Mouse (Mus musculus) hindbrain, embryonic 16.5 days (tissue): ENCODE measurements around the gene Rnf222. TPM values are rescaled to one million over a fixed set of nuclear protein-coding genes. Genes with fewer than 3 reads are reported as not detected.
A peak's percentile ranks its signal among the peaks of the same experiment; 100 is the strongest.
"Not testable (repeated sequence)": the region's sequence is repeated elsewhere in the genome, so short reads cannot be mapped to it uniquely, and the experiment has no call there.

Experiments used
- ATAC-seq: fragments of 200-750 bp; cut with Nextera tagmentation; 2 replicates; pipeline ENCODE4 v1.8.0; 2017; ENCODE audit warnings: moderate TSS enrichment, moderate library complexity
- H3K27ac ChIP-seq: fragments of 300-500 bp; sonication (generic); 2 replicates; pipeline ENCODE4 v1.5.1; 2014; ENCODE audit warnings: low read depth, mild to moderate bottlenecking, control low read depth, low read length, moderate library complexity
- H3K27me3 ChIP-seq: fragments of 300-500 bp; sonication (generic); replicated peaks from 2 replicates; pipeline ENCODE4 v1.6.1; 2014; ENCODE audit warnings: low read length; ENCODE audit not compliant: control insufficient read depth, insufficient read depth
- H3K36me3 ChIP-seq: fragments of 300-500 bp; sonication (generic); 2 replicates; pipeline ENCODE4 v1.6.1; 2014; ENCODE audit warnings: mild to moderate bottlenecking, low read length, moderate library complexity, mixed read lengths; ENCODE audit not compliant: control insufficient read depth, insufficient read depth
- H3K4me1 ChIP-seq: fragments of 300-500 bp; sonication (generic); 2 replicates; pipeline ENCODE4 v1.6.1; 2014; ENCODE audit warnings: low read depth, low read length; ENCODE audit not compliant: control insufficient read depth, insufficient read depth
- H3K4me2 ChIP-seq: fragments of 300-500 bp; sonication (generic); 2 replicates; pipeline ENCODE4 v1.6.1; 2014; ENCODE audit warnings: mild to moderate bottlenecking, low read length, control low read depth, moderate library complexity
- H3K4me3 ChIP-seq: fragments of 300-500 bp; sonication (generic); 2 replicates; pipeline ENCODE4 v1.5.1; 2014; ENCODE audit warnings: mild to moderate bottlenecking, low read length, control low read depth, moderate library complexity
- H3K9ac ChIP-seq: fragments of 300-500 bp; sonication (generic); 2 replicates; pipeline ENCODE4 v1.6.1; 2014; ENCODE audit warnings: low read depth, mild to moderate bottlenecking, control low read depth, low read length, moderate library complexity
- H3K9me3 ChIP-seq: fragments of 300-500 bp; sonication (generic); 2 replicates; pipeline ENCODE4 v1.6.1; 2014; ENCODE audit warnings: mild to moderate bottlenecking, low read length, moderate library complexity; ENCODE audit not compliant: control insufficient read depth
- WGBS: fragments of 180-500 bp; shearing (Covaris S2); extraction: QIAGEN DNeasy Blood & Tissue Kit; methylation state at CpG from one replicate; pipeline ENCODE4 v1.1.7; 2014; 5-methylcytosine and 5-hydroxymethylcytosine counted together
- polyA plus RNA-seq: library from polyadenylated mRNA; unstranded; fragments of >200 nt; fragmentation: Nextera tagmentation; extraction: Ambion mirVana; gene quantifications from 2 replicates; pipeline ENCODE4 v1.2.1, GENCODE M21; 2015

Gene Rnf222
- polyA plus RNA-seq, 1 experiment from 2014 or later, result 0.04 TPM

DNA sequence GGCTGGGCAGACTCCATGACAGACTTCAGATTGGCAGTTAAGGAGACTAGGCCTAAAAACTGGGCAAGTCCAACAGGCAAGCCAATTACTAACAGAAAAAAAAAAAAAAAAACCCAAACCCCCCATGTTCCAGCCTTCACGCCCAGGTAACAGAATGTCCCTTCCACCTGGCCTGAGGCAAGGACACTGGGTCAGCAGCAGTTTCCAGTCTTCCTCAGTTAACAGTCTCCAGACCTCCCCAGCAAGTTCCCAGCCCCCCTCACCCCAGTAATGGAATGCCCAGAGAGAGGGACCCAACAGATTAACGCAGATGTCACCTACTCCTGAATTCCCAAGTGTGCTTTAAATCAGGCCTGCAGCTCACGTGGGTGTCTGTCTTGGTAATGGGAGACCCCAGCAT is 34.8 kb downstream of the Rnf222 start:
- no peaks in the 10 kb centered on the region for H3K36me3 ChIP-seq
- no peak overlapping the region for H3K27ac ChIP-seq
- no peak overlapping the region for H3K9ac ChIP-seq
- 58% methylated on average over 3 of the region's 3 CpGs for WGBS
- no peak overlapping the region for H3K4me2 ChIP-seq
- H3K9me3 ChIP-seq, result no peaks in the 10 kb centered on the region
- H3K27me3 ChIP-seq, result no peaks in the 10 kb centered on the region; the same call in 1 of the 2 replicates
- ATAC-seq, result no peak
- no peak overlapping the region for H3K4me3 ChIP-seq
- H3K4me1 ChIP-seq, result no peaks in the 10 kb centered on the region

DNA sequence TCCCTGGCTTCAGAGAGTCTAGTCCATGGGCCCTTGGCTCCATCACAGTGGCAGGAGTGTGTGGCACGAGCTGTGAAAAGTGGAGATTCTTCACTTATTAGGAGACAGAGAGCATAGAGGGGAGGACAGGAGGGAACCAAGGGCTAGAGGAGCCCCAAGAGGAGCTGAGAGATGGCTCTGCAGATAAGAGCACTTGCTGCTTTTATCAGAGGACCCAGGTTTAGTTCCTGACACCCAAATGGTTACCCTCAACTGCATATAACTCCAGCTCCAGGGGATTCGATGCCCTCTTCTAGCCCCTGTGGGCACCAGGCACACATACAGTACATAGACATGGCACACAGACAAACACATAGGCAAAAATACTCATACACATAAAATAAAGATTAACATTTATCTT is 36.4 kb downstream of the Rnf222 start:
- WGBS, result 86% methylated on average over 2 of the region's 2 CpGs
- no peaks in the 10 kb centered on the region for H3K9me3 ChIP-seq

DNA sequence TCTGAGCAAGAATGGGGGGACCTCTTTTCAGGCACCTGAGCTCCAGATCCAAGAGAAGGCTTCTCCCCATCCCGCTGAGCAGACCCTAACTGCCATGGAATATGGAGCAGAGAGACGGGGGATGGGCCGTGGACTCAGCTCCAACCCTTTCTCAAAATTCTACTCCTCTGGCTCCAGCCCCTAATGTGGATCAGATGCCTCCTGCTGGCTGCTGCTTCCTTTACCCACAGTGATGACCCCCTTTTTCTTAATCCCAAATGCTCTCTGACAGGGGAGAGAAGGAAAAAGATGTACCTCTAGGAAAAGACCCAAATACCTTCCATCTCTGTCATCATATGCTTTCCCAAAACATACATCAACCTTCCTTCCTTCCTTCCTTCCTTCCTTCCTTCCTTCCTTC is 38.6 kb downstream of the Rnf222 start, which contains the start of gene Odf4:
Gene Odf4, minus strand, starts transcription at position 101 of the 400 bp plus-strand sequence.
- H3K36me3 ChIP-seq, result no peaks in the 10 kb centered on the region
- no peak within 1 kb of the TSS for H3K4me3 ChIP-seq
- no peak for ATAC-seq
- 79% methylated on average over 3 of the region's 3 CpGs for WGBS
- no peak within 1 kb of the TSS for H3K27ac ChIP-seq
- no peaks in the 10 kb centered on the region for H3K4me1 ChIP-seq
- no peaks in the 10 kb centered on the region for H3K9me3 ChIP-seq
- H3K4me2 ChIP-seq, result no peak within 1 kb of the TSS
- no peaks in the 10 kb centered on the region for H3K27me3 ChIP-seq
- no peak within 1 kb of the TSS for H3K9ac ChIP-seq

More for the DNA sequence above, 36.4 kb downstream of the Rnf222 start:
- Histone ChIP-seq H3K4me1 (no peaks in the 10 kb centered on the region), H3K9ac (no peak overlapping the region), H3K4me3 (no peak overlapping the region), H3K27me3 (no peaks in the 10 kb centered on the region; the same call in 1 of the 2 replicates), H3K4me2 (no peak overlapping the region), H3K27ac (no peak overlapping the region), H3K36me3 (no peaks in the 10 kb centered on the region)
- ATAC-seq, result no peak

GRCm38 (mm10) chr11:68929947-68930346 is 41.6 kb downstream of the Rnf222 start:
- Histone ChIP-seq H3K9me3 (no peaks in the 10 kb centered on the region), H3K27ac (no peak overlapping the region), H3K9ac (no peak overlapping the region), H3K4me2 (no peak overlapping the region), H3K4me1 (no peaks in the 10 kb centered on the region), H3K36me3 (no peaks in the 10 kb centered on the region), H3K27me3 (no peaks in the 10 kb centered on the region), H3K4me3 (no peak overlapping the region)
- no peak for ATAC-seq
- 87% methylated on average over 6 of the region's 6 CpGs for WGBS

DNA sequence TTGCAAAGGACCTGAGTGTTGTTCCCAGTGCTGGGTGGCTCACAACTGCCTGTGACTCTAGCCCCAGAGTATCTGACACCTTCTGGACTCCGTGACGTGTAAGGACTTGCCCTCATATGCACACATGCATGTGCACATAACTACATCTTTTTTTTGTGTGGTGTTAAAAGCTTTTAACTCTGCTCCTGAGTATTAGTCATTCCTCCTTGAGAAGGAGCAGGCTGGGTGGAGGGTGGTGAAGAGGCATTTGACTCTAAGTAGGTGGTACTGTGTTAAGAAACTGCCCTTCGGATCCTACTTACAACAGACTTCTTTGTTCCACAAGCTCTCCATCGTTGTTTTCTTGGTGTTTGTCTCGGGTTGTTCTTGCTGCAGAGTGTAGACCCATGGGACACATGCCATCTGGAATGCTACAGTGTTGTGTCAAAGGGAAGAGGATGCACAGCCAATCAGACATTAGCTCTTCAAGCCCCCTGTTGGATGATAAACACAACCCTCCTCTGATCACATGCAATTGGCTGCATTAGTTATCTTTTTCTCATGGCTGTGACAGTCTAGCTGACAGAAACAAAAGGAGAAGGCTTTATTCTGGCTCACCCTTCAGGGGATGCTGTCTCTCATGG is 45.6 kb downstream of the Rnf222 start:
- H3K4me1 ChIP-seq, result no peaks in the 10 kb centered on the region
- no peak overlapping the region for H3K9ac ChIP-seq
- H3K27ac ChIP-seq, result no peak overlapping the region
- H3K36me3 ChIP-seq, result no peaks in the 10 kb centered on the region
- no peak overlapping the region for H3K4me3 ChIP-seq
- H3K9me3 ChIP-seq, result no peaks in the 10 kb centered on the region
- H3K4me2 ChIP-seq, result no peak overlapping the region
- H3K27me3 ChIP-seq, result no peaks in the 10 kb centered on the region
- WGBS, result 61% methylated on average over 5 of the region's 5 CpGs
- ATAC-seq, result peak; percentile 58

- H3K9me3 ChIP-seq, H3K27me3 ChIP-seq, H3K4me2 ChIP-seq, H3K36me3 ChIP-seq, H3K27ac ChIP-seq, H3K4me3 ChIP-seq, H3K9ac ChIP-seq, H3K4me1 ChIP-seq, ATAC-seq: not testable (repeated sequence)
- 97% methylated on average over 4 of the region's 4 CpGs for WGBS
Measured at GRCm38 (mm10) chr11:68936951-68937350, 48.6 kb downstream of the Rnf222 start.

DNA sequence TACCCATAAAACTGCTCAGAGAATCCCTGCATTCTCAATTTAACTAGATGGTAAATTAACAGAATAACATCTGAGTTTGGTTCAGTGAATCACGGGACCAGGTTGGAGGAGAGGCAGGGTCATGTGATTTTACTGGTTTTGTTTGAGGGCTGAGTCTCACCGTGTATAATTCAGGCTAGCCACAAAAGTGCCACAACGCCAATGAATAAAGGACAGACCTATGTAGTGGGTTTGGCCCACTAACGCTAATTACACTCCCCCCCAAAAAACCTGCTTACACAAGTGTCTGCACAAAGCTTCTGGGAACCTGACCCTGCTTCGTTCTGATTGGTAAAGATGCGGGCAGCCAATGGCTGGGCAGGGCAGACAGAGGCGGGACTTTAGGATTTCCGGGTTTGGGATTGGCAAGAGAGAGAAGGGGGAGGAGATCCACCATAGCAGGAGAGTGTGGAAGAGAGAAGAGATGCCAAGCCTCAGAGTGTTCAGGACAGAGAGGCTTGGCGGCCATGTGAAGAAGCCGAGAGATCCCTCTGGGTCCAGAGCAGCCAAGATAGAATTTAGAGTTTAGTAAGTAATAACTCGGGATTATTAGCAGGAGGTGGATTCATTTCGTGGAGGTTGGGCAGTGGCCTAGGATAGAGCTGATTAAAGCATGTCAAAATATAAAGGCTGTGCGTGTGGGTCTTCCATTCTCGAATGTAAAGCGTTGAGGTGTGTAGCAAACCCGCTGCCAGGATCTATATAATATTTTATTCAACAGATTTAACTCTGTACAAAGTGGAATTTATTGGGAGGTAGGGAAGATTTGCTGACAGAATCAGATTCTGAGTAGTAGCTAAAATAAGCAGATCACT is 51.3 kb downstream of the Rnf222 start:
- Histone ChIP-seq H3K9me3 (no peaks in the 10 kb centered on the region), H3K27me3 (no peaks in the 10 kb centered on the region), H3K27ac (peak overlapping the region; percentile 76), H3K4me3 (peak overlapping the region; percentile 49), H3K36me3 (no peaks in the 10 kb centered on the region), H3K4me1 (peaks cover 4% of the 10 kb centered on the region), H3K4me2 (peak overlapping the region; percentile 61), H3K9ac (peak overlapping the region; percentile 68)
- peak; percentile 99 for ATAC-seq
- WGBS, result 2% methylated on average over 16 of the region's 16 CpGs

DNA sequence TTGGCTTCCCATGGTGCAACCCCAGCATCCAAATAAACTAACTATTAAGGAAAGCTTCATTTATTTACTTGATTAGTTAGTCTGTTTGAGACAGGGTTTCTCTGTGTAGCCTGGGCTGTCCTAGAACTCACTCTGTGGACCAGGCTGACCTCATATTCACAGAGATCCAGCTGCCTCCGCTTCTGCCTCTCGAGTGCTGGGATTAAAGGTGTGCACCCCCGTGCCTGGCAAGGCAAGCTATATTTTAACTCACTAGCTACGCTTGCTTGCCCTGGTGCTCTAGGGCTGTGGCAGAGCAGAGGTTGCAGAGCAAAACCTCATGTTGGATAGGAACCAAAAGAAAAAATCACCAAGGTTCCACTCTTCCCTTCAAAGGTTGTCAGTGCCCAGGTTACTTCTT is 52.2 kb downstream of the Rnf222 start:
- no peaks in the 10 kb centered on the region for H3K36me3 ChIP-seq
- no peaks in the 10 kb centered on the region for H3K27me3 ChIP-seq
- 53% methylated on average over 4 of the region's 4 CpGs for WGBS
- peak overlapping the region; percentile 68 for H3K9ac ChIP-seq
- H3K4me2 ChIP-seq, result peak overlapping the region; percentile 61
- H3K9me3 ChIP-seq, result no peaks in the 10 kb centered on the region
- H3K4me1 ChIP-seq, result peaks cover 4% of the 10 kb centered on the region
- H3K27ac ChIP-seq, result peak overlapping the region; percentile 41; the same call in 1 of the 2 replicates
- H3K4me3 ChIP-seq, result peak overlapping the region; percentile 49
- ATAC-seq, result no peak

GRCm38 (mm10) chr11:68942731-68943130 is 54.4 kb downstream of the Rnf222 start:
- WGBS, result 89% methylated on average over 8 of the region's 8 CpGs
- H3K4me1 ChIP-seq, result peaks cover 7% of the 10 kb centered on the region
- no peak overlapping the region for H3K4me3 ChIP-seq
- ATAC-seq, result no peak
- no peak overlapping the region for H3K27ac ChIP-seq
- no peak overlapping the region for H3K9ac ChIP-seq
- H3K4me2 ChIP-seq, result no peak overlapping the region
- no peaks in the 10 kb centered on the region for H3K36me3 ChIP-seq
- H3K27me3 ChIP-seq, result no peaks in the 10 kb centered on the region
- H3K9me3 ChIP-seq, result no peaks in the 10 kb centered on the region
